Mouse (Mus musculus): ENCODE results near the gene Suclg2. TPM values are rescaled to one million over a fixed set of nuclear protein-coding genes. Genes with fewer than 3 reads are reported as not detected.

Suclg2 gene
- total RNA-seq, 2 experiments from 2014 or later, result 14.4 to 15.3 TPM

GRCm38 (mm10) chr6:95514726-95515125 lies 203.9 kb downstream of the Suclg2 start:
- intact Hi-C loops (cut with DNase I), result no loop called here
- no peak for DNase-seq (ENCODE audit: extremely low spot score in 1 of 2, low spot score in 2 of 2)

- intact Hi-C loops (cut with DNase I), result no loop called here
- DNase-seq (ENCODE audit: extremely low spot score in 1 of 2, low spot score in 2 of 2), result no peak
These were observed 206.9 kb downstream of the Suclg2 start for GRCm38 (mm10) chr6:95511689-95512088.

GRCm38 (mm10) chr6:95500771-95501170 lies 217.8 kb downstream of the Suclg2 start:
- DNase-seq (ENCODE audit: extremely low spot score in 1 of 2, low spot score in 2 of 2), result no peak
- intact Hi-C loops (cut with DNase I), result no loop called here

- intact Hi-C loops (cut with DNase I), result no loop called here
- DNase-seq (ENCODE audit: extremely low spot score in 1 of 2, low spot score in 2 of 2), result no peak
These were observed 219.0 kb downstream of the Suclg2 start for GRCm38 (mm10) chr6:95499639-95500038.

GRCm38 (mm10) chr6:95492216-95492956 lies 226.2 kb downstream of the Suclg2 start:
- no peak for DNase-seq (ENCODE audit: extremely low spot score in 1 of 2, low spot score in 2 of 2)
- intact Hi-C loops (cut with DNase I), result no loop called here

GRCm38 (mm10) chr6:95491043-95491442 lies 227.6 kb downstream of the Suclg2 start:
- intact Hi-C loops (cut with DNase I), result no loop called here
- no peak for DNase-seq (ENCODE audit: extremely low spot score in 1 of 2, low spot score in 2 of 2)

- intact Hi-C loops (cut with DNase I), result no loop called here
- no peak for DNase-seq (ENCODE audit: extremely low spot score in 1 of 2, low spot score in 2 of 2)
These were observed 232.8 kb downstream of the Suclg2 start for GRCm38 (mm10) chr6:95485791-95486190.

- intact Hi-C loops (cut with DNase I), result loop anchor here (5.0 kb wide), 1 partner anchor 1523 kb away; no protein-coding TSS in a partner anchor
- peak; percentile 52 to 73 for DNase-seq (ENCODE audit: extremely low spot score in 1 of 2, low spot score in 2 of 2)
These were observed 234.3 kb downstream of the Suclg2 start for GRCm38 (mm10) chr6:95484183-95484818.

- DNase-seq (ENCODE audit: extremely low spot score in 1 of 2, low spot score in 2 of 2), result no peak
- intact Hi-C loops (cut with DNase I), result loop anchor here (5.0 kb wide), 1 partner anchor 1524 kb away; no protein-coding TSS in a partner anchor
These were observed 234.9 kb downstream of the Suclg2 start for GRCm38 (mm10) chr6:95483686-95484085.

- intact Hi-C loops (cut with DNase I), result loop anchor here (5.0 kb wide), 1 partner anchor 1524 kb away; no protein-coding TSS in a partner anchor
- DNase-seq (ENCODE audit: extremely low spot score in 1 of 2, low spot score in 2 of 2), result no peak
These were observed 235.5 kb downstream of the Suclg2 start for GRCm38 (mm10) chr6:95483127-95483526.

- no peak for DNase-seq (ENCODE audit: extremely low spot score in 1 of 2, low spot score in 2 of 2)
- intact Hi-C loops (cut with DNase I), result loop anchor here (5.0 kb wide), 1 partner anchor 1528 kb away; no protein-coding TSS in a partner anchor
These were observed 238.8 kb downstream of the Suclg2 start for GRCm38 (mm10) chr6:95479801-95480200.

- DNase-seq (ENCODE audit: extremely low spot score in 1 of 2, low spot score in 2 of 2), result peak in 1 of 2 experiments; percentile 28
- intact Hi-C loops (cut with DNase I), result loop anchor here (10.0 kb wide), 1 partner anchor 245 kb away; no protein-coding TSS in a partner anchor
These were observed 249.1 kb downstream of the Suclg2 start for GRCm38 (mm10) chr6:95469521-95469920.

GRCm38 (mm10) chr6:95465322-95465721 lies 253.3 kb downstream of the Suclg2 start:
- intact Hi-C loops (cut with DNase I), result loop anchor here (10.0 kb wide), 1 partner anchor 241 kb away; no protein-coding TSS in a partner anchor
- no peak for DNase-seq (ENCODE audit: extremely low spot score in 1 of 2, low spot score in 2 of 2)

GRCm38 (mm10) chr6:95459372-95459771 lies 259.2 kb downstream of the Suclg2 start:
- no peak for DNase-seq (ENCODE audit: extremely low spot score in 1 of 2, low spot score in 2 of 2)
- intact Hi-C loops (cut with DNase I), result no loop called here

GRCm38 (mm10) chr6:95446151-95446550 lies 272.4 kb downstream of the Suclg2 start:
- intact Hi-C loops (cut with DNase I), result no loop called here
- no peak for DNase-seq (ENCODE audit: extremely low spot score in 1 of 2, low spot score in 2 of 2)

- intact Hi-C loops (cut with DNase I), result no loop called here
- DNase-seq (ENCODE audit: extremely low spot score in 1 of 2, low spot score in 2 of 2), result peak in 1 of 2 experiments; percentile 43
These were observed 273.6 kb downstream of the Suclg2 start for GRCm38 (mm10) chr6:95445036-95445435.
